Mouse (Mus musculus) E14TG2a.4 (cell line): ENCODE measurements around the gene Wdr82.

Source experiments
- CTCF ChIP-seq: conservative IDR thresholded peaks from 2 replicates; pipeline ENCODE4 v1.5.1; 2014; ENCODE audit warnings: low read length
- POU5F1 ChIP-seq: IDR thresholded peaks from 2 replicates; pipeline ENCODE4 v1.6.1; 2014; ENCODE audit warnings: low read length, borderline replicate concordance

DNA sequence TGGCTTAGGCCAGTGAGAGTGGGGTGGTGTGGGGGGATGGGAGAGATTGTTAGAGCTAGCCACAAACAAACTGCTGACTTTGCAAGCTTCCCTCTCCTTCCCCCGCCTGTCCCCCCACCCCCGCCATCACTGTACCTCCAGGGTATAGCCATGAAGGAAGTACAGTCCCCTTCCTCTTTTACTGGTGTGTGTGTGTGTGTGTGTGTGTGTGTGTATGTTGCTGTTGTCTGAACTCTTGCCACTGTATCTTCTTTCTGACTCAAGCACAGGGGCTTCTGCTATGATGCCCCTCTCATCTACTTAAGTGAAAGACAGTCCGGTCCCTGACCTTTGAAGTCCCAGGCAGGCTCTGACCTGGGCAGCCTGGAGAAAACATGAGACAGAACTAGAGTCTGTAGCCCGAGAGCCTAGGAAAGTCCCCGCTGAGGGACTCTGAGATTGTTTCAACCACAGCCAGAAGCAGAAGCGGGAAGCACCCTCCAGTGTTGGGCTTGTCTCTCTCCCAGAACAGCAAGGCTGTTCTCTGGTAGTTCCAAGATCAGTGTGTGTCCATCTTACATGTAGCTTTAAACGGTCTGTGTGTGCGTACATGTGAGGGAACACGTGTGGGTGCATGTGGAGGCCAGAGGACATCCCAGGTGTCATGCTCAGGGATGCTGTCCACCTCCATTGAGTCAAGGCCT lies 59.5 kb downstream of the Wdr82 start:
- TF ChIP-seq POU5F1 (no peak), CTCF (no peak)
